ENCODE assay signal across 9 mouse cellular contexts in genomic region chr6:87335091-87335934, GRCm38 (mm10). TPM values are rescaled to one million over a fixed set of nuclear protein-coding genes. Genes with fewer than 3 reads are reported as not detected.
DNase-seq lines count a peak whose midpoint lies in the region; ATAC-seq and TF ChIP-seq lines count a peak whose summit lies in the region.
"Had no signal": no experiment of that assay in that cellular context is flagged by ENCODE, and none has a peak within 500 bp of the region (broad histone marks: within the 10 kb centered on the region; RNA-seq: fewer than 3 reads in every experiment).

Antxr1 (minus strand) TSS chr6:87335821.

- intact Hi-C loops in left cerebral cortex, adult 2 months (cut with DNase I): loop anchor here (1.0 kb wide), 2 partner anchors 51 to 234 kb away; no protein-coding TSS in a partner anchor

- WGBS in hindbrain, embryonic 14.5 days: under 1% methylated on average over 54 of the region's 54 CpGs

- peak; percentile 62 for TF ChIP-seq CTCF in left cerebral cortex, adult 2 months (IDR thresholded peaks at IDR 0.05)

- peak within 1 kb of the TSS; percentile 64 for H3K27ac ChIP-seq in hindbrain, embryonic 14.5 days
- peak within 1 kb of the TSS; percentile 93 for H3K27ac ChIP-seq in left cerebral cortex, adult 2 months

- H3K4me3 ChIP-seq in hindbrain, embryonic 14.5 days (replicated peaks; ENCODE audit: low read length): peak within 1 kb of the TSS; percentile 57
- peak within 1 kb of the TSS; percentile 72 for H3K4me3 ChIP-seq in left cerebral cortex, adult 2 months

- H3K9me3 ChIP-seq in hindbrain, embryonic 14.5 days (ENCODE audit: control insufficient read depth, low read length): no peaks in the 10 kb centered on the region

- ATAC-seq in hindbrain, embryonic 14.5 days (ENCODE audit: low FRiP score): peak; percentile 78; the same call in 1 of the 2 replicates
- no peak for ATAC-seq in inflammation-experienced regulatory T-cells, adult 6 months

- H3K4me1 ChIP-seq in hindbrain, embryonic 14.5 days (replicated peaks; ENCODE audit: control insufficient read depth, insufficient read depth, low read length): peaks cover 16% of the 10 kb centered on the region

- H3K36me3 ChIP-seq in hindbrain, embryonic 14.5 days (replicated peaks; ENCODE audit: control insufficient read depth, insufficient read depth): no peaks in the 10 kb centered on the region

- peak; percentile 13 for DNase-seq in T-cell, adult 2 months (ENCODE audit: low spot score)
- peak; percentile 72 to 78 for DNase-seq in cerebellum, postnatal 10 days
- peak; percentile 54 to 56 for DNase-seq in frontal cortex, postnatal 36 days (ENCODE audit: low spot score in 2 of 2)
- peak; percentile 70 for DNase-seq in hindbrain, embryonic 14.5 days (ENCODE audit: low spot score)
- DNase-seq in left cerebral cortex, adult 2 months (ENCODE audit: extremely low spot score in 1 of 2, low spot score in 2 of 2): peak; percentile 38 to 47
- peak; percentile 58 for DNase-seq in lung, postnatal 36 days
- peak; percentile 46 to 51 for DNase-seq in right cerebral cortex, adult 2 months (ENCODE audit: low spot score in 2 of 2)

- peak within 1 kb of the TSS; percentile 80 for H3K4me2 ChIP-seq in hindbrain, embryonic 14.5 days (replicated peaks)

- no peaks in the 10 kb centered on the region for H3K27me3 ChIP-seq in hindbrain, embryonic 14.5 days (ENCODE audit: control insufficient read depth, insufficient read depth, low read length)

- H3K9ac ChIP-seq in hindbrain, embryonic 14.5 days: peak within 1 kb of the TSS; percentile 73

RNA-seq across cellular contexts. Expression of gene Antxr1, which starts in this region (rescaled TPM):
- 4.7 and 5.5 TPM in 2 replicates for polyA plus RNA-seq in hindbrain, embryonic 14.5 days (2014; fragmentation: Nextera tagmentation; extraction: Ambion mirVana)
- total RNA-seq in left cerebral cortex, adult 2 months (2021): 10 to 100 TPM; 12.7 to 15.7 TPM
- under 1 TPM in 1 of 3 experiments, not detected in 2; 0.34 TPM for polyA plus RNA-seq in inflammation-experienced regulatory T-cells, adult 6 months (2017; shearing (Covaris generic))
- total RNA-seq: neutrophil, adult 5-6 weeks had no signal

Comparison
In these comparisons a context has a peak if more than half of its experiments do, and no peak if none do; other contexts are left out.
1. DNase-seq: peak in every context shown above with its lines; median percentile 75 in cerebellum, postnatal 10 days; 70 in hindbrain, embryonic 14.5 days; 58 in lung, postnatal 36 days; 55 in frontal cortex, postnatal 36 days; 48 in right cerebral cortex, adult 2 months; 42 in left cerebral cortex, adult 2 months; 13 in T-cell, adult 2 months.